Mouse (Mus musculus): Measurements from ENCODE around the gene Ncam2. TPM values are rescaled to one million over a fixed set of nuclear protein-coding genes. Genes with fewer than 3 reads are reported as not detected.

The Ncam2 gene
- total and polyA plus RNA-seq, 3 experiments: 0.02 to 0.09 (median 0.05) TPM

- no peak overlapping the region for H3K9ac ChIP-seq (ENCODE audit: low read depth, low read length)
- intact Hi-C loops (cut with DNase I): no loop called here
- DNase-seq: peak in 1 of 2 experiments; percentile 22
Measured at GRCm38 (mm10) chr16:81273597-81274360, 73.3 kb downstream of the Ncam2 start.

DNA sequence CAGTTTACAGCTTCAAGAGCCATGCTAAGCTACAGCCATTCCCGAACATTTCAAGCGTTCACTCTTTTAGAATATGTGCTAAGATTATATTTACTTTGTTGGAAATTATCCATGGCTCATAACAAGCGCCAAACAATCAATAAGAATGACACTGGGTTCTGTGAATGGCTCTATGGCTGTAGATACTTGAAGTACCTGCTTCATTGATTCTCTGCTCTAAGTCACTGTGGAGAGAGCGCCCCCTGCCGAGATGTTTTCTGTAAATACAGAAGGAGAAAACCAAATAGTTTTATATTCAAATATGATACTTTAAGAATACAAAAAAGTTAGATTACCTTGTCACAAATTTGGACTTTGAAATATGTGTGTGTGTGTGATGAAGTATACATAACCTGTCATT lies 83.7 kb downstream of the Ncam2 start:
- Histone ChIP-seq H3K27me3 (ENCODE audit: control insufficient read depth, insufficient read depth, low read length) (no peaks in the 10 kb centered on the region), H3K4me1 (ENCODE audit: control insufficient read depth, insufficient read depth, low read length) (no peaks in the 10 kb centered on the region), H3K9ac (ENCODE audit: low read depth, low read length) (no peak overlapping the region), H3K4me3 (no peak overlapping the region), H3K27ac (no peak overlapping the region), H3K79me2 (replicated peaks; ENCODE audit: control insufficient read depth, insufficient read depth, low read length) (no peaks in the 10 kb centered on the region), H3K36me3 (ENCODE audit: control insufficient read depth, insufficient read depth, low read length) (no peaks in the 10 kb centered on the region)
- TF ChIP-seq POLR2A (IDR thresholded peaks at IDR 0.05; ENCODE audit: insufficient read depth, low read depth, low read length) (no peak), EP300 (IDR thresholded peaks at IDR 0.05; ENCODE audit: insufficient read depth, low read depth, low read length) (no peak), CTCF (IDR thresholded peaks at IDR 0.05) (peak; percentile 71)
- 36% methylated on average over 5 of the region's 5 CpGs for WGBS
- intact Hi-C loops (cut with DNase I): loop anchor here (1.0 kb wide), 1 partner anchor 81 kb away; no protein-coding TSS in a partner anchor
- peak in 1 of 2 experiments; percentile 22 for DNase-seq

More at GRCm38 (mm10) chr16:81273597-81274360, 73.3 kb downstream of the Ncam2 start:
- H3K27ac ChIP-seq: no peak overlapping the region
- WGBS: 44% methylated on average over 2 of the region's 2 CpGs
- H3K79me2 ChIP-seq (replicated peaks; ENCODE audit: control insufficient read depth, insufficient read depth, low read length): no peaks in the 10 kb centered on the region
- no peak overlapping the region for H3K4me3 ChIP-seq
- H3K36me3 ChIP-seq (ENCODE audit: control insufficient read depth, insufficient read depth, low read length): no peaks in the 10 kb centered on the region
- TF ChIP-seq CTCF (IDR thresholded peaks at IDR 0.05) (no peak), EP300 (IDR thresholded peaks at IDR 0.05; ENCODE audit: insufficient read depth, low read depth, low read length) (no peak), POLR2A (IDR thresholded peaks at IDR 0.05; ENCODE audit: insufficient read depth, low read depth, low read length) (no peak)
- H3K4me1 ChIP-seq (ENCODE audit: control insufficient read depth, insufficient read depth, low read length): no peaks in the 10 kb centered on the region
- no peaks in the 10 kb centered on the region for H3K27me3 ChIP-seq (ENCODE audit: control insufficient read depth, insufficient read depth, low read length)

- H3K4me3 ChIP-seq: no peak overlapping the region
- H3K9ac ChIP-seq (ENCODE audit: low read depth, low read length): no peak overlapping the region
- H3K27me3 ChIP-seq (ENCODE audit: control insufficient read depth, insufficient read depth, low read length): no peaks in the 10 kb centered on the region
- H3K36me3 ChIP-seq (ENCODE audit: control insufficient read depth, insufficient read depth, low read length): no peaks in the 10 kb centered on the region
- no peak for DNase-seq
- H3K79me2 ChIP-seq (replicated peaks; ENCODE audit: control insufficient read depth, insufficient read depth, low read length): no peaks in the 10 kb centered on the region
- 65% methylated on average over 7 of the region's 7 CpGs for WGBS
- H3K4me1 ChIP-seq (ENCODE audit: control insufficient read depth, insufficient read depth, low read length): no peaks in the 10 kb centered on the region
- intact Hi-C loops (cut with DNase I): loop anchor here (1.0 kb wide), 1 partner anchor 82 kb away; no protein-coding TSS in a partner anchor
- no peak overlapping the region for H3K27ac ChIP-seq
- TF ChIP-seq CTCF (IDR thresholded peaks at IDR 0.05) (no peak), POLR2A (IDR thresholded peaks at IDR 0.05; ENCODE audit: insufficient read depth, low read depth, low read length) (no peak), EP300 (IDR thresholded peaks at IDR 0.05; ENCODE audit: insufficient read depth, low read depth, low read length) (no peak)
Measured at GRCm38 (mm10) chr16:81284859-81285837, 84.7 kb downstream of the Ncam2 start.

GRCm38 (mm10) chr16:81285882-81286281 lies 85.4 kb downstream of the Ncam2 start:
- DNase-seq: no peak
- Histone ChIP-seq H3K4me1 (ENCODE audit: control insufficient read depth, insufficient read depth, low read length) (no peaks in the 10 kb centered on the region), H3K27ac (no peak overlapping the region), H3K79me2 (replicated peaks; ENCODE audit: control insufficient read depth, insufficient read depth, low read length) (no peaks in the 10 kb centered on the region), H3K4me3 (no peak overlapping the region), H3K27me3 (ENCODE audit: control insufficient read depth, insufficient read depth, low read length) (no peaks in the 10 kb centered on the region), H3K9ac (ENCODE audit: low read depth, low read length) (no peak overlapping the region), H3K36me3 (ENCODE audit: control insufficient read depth, insufficient read depth, low read length) (no peaks in the 10 kb centered on the region)
- 78% methylated on average over 2 of the region's 2 CpGs for WGBS
- intact Hi-C loops (cut with DNase I): no loop called here
- TF ChIP-seq CTCF (IDR thresholded peaks at IDR 0.05) (no peak), POLR2A (IDR thresholded peaks at IDR 0.05; ENCODE audit: insufficient read depth, low read depth, low read length) (no peak), EP300 (IDR thresholded peaks at IDR 0.05; ENCODE audit: insufficient read depth, low read depth, low read length) (no peak)

DNA sequence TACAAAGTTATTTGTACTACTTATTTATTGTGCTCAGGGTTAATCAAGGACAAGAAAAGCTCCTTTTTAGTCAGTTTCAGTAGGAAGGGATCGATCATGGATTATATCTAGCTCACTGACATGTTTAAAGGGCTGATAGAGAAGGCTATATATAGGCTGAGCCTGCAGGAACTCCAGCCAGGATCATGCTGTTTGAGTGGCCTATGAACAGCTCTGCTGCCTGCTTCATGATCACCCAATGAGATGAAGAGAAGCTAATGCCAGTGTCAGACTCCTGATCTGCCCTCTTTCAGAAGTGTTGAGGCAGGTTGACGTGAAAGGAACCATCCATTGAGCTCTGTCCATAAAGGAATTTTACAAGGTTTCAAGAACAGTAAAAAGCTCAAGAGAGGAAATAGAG lies 103.3 kb downstream of the Ncam2 start:
- intact Hi-C loops (cut with DNase I): no loop called here
- TF ChIP-seq CTCF (IDR thresholded peaks at IDR 0.05) (no peak), EP300 (IDR thresholded peaks at IDR 0.05; ENCODE audit: insufficient read depth, low read depth, low read length) (no peak), POLR2A (IDR thresholded peaks at IDR 0.05; ENCODE audit: insufficient read depth, low read depth, low read length) (no peak)
- no peak overlapping the region for H3K27ac ChIP-seq
- WGBS: 55% methylated on average over 2 of the region's 2 CpGs
- H3K4me3 ChIP-seq: no peak overlapping the region
- H3K9ac ChIP-seq (ENCODE audit: low read depth, low read length): no peak overlapping the region
- no peaks in the 10 kb centered on the region for H3K36me3 ChIP-seq (ENCODE audit: control insufficient read depth, insufficient read depth, low read length)
- no peaks in the 10 kb centered on the region for H3K27me3 ChIP-seq (ENCODE audit: control insufficient read depth, insufficient read depth, low read length)
- no peak for DNase-seq
- no peaks in the 10 kb centered on the region for H3K79me2 ChIP-seq (replicated peaks; ENCODE audit: control insufficient read depth, insufficient read depth, low read length)
- H3K4me1 ChIP-seq (ENCODE audit: control insufficient read depth, insufficient read depth, low read length): no peaks in the 10 kb centered on the region
